Mouse (Mus musculus) MEL-GATA-1-ER (cell line): ENCODE data around the gene Cdyl2.

Experiments
- DNase-seq: peaks from one replicate; pipeline ENCODE4 v3.0.0-alpha.2; 2012; ENCODE audit warnings: low read depth; ENCODE audit errors: extremely low read depth

Cdyl2 gene

GRCm38 (mm10) chr8:116673052-116673451, 59.7 kb downstream of the Cdyl2 start:
- no peak for DNase-seq

- DNase-seq, result no peak
Observed at GRCm38 (mm10) chr8:116671543-116671942, 61.2 kb downstream of the Cdyl2 start.

GRCm38 (mm10) chr8:116670604-116671003, 62.2 kb downstream of the Cdyl2 start:
- no peak for DNase-seq

- no peak for DNase-seq
Observed at GRCm38 (mm10) chr8:116668977-116669376, 63.8 kb downstream of the Cdyl2 start.

GRCm38 (mm10) chr8:116666781-116667325, 65.9 kb downstream of the Cdyl2 start:
- no peak for DNase-seq

- DNase-seq, result no peak
Observed at GRCm38 (mm10) chr8:116661521-116661920, 71.3 kb downstream of the Cdyl2 start.

GRCm38 (mm10) chr8:116656811-116657210, 76.0 kb downstream of the Cdyl2 start:
- DNase-seq, result no peak

GRCm38 (mm10) chr8:116654881-116655280, 77.9 kb downstream of the Cdyl2 start:
- no peak for DNase-seq

GRCm38 (mm10) chr8:116652949-116653348, 79.8 kb downstream of the Cdyl2 start:
- no peak for DNase-seq

- DNase-seq, result no peak
Observed at GRCm38 (mm10) chr8:116649975-116650725, 82.6 kb downstream of the Cdyl2 start.

GRCm38 (mm10) chr8:116645376-116645775, 87.4 kb downstream of the Cdyl2 start:
- DNase-seq, result no peak

GRCm38 (mm10) chr8:116640925-116641324, 91.9 kb downstream of the Cdyl2 start:
- DNase-seq, result no peak

GRCm38 (mm10) chr8:116637998-116638397, 94.8 kb downstream of the Cdyl2 start:
- no peak for DNase-seq

GRCm38 (mm10) chr8:116637193-116637592, 95.6 kb downstream of the Cdyl2 start:
- no peak for DNase-seq

GRCm38 (mm10) chr8:116636396-116636795, 96.4 kb downstream of the Cdyl2 start:
- DNase-seq, result no peak

GRCm38 (mm10) chr8:116635972-116636371, 96.8 kb downstream of the Cdyl2 start:
- no peak for DNase-seq

GRCm38 (mm10) chr8:116635261-116635660, 97.5 kb downstream of the Cdyl2 start:
- DNase-seq, result no peak

GRCm38 (mm10) chr8:116634436-116634835, 98.4 kb downstream of the Cdyl2 start:
- DNase-seq, result no peak

GRCm38 (mm10) chr8:116633470-116634150, 99.2 kb downstream of the Cdyl2 start:
- no peak for DNase-seq

GRCm38 (mm10) chr8:116630066-116630465, 102.7 kb downstream of the Cdyl2 start:
- DNase-seq, result no peak

- DNase-seq, result no peak
Observed at GRCm38 (mm10) chr8:116628975-116629374, 103.8 kb downstream of the Cdyl2 start.

- no peak for DNase-seq
Observed at GRCm38 (mm10) chr8:116627854-116628479, 104.8 kb downstream of the Cdyl2 start.
